Mouse (Mus musculus): Measurements from ENCODE around the gene Abcc9.

Abcc9 gene

DNA sequence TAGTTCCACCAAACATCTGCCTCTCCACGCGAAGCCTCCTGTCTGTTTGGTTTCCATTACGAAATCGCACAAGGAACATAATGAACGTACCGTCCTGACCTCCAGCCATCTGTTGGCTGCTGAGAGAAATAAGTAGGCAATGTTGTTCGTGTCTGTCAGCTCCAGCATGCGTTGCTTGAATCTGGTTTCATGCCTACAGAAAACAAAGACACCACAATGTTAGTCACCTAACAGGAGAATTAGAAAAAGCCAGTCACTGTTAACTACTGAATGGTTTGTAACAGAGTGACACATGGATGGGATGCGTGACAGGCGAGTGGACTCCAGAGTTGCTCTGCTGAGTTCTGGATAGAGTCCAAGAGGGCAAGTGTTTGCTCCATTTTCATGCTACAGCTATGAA lies 87.8 kb downstream of the Abcc9 start:
- DNase-seq (ENCODE audit: low read depth, low spot score), result no peak

DNA sequence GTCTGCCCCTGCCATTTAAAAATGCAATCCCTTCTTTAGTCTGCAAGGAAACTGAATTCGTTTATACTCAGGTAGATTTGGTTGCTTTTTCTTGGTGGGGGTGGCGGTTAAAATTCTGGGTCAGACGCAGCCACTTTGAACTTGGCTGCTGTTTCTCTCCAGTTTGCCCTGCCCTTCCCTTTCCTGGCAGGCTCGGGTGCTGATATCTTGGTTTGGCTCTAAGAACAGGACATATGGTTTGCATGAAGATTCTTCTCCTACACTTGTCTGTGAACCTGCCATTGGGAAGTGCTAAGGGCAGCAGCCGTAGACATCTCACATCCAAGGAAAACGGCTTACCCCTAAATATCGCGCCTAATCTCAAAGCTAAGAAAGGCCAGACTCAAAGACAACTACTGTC lies 89.7 kb downstream of the Abcc9 start:
- no peak for DNase-seq (ENCODE audit: low read depth, low spot score)

- no peak for DNase-seq (ENCODE audit: low read depth, low spot score)
These were observed 92.4 kb downstream of the Abcc9 start for GRCm38 (mm10) chr6:142609401-142610373.

DNA sequence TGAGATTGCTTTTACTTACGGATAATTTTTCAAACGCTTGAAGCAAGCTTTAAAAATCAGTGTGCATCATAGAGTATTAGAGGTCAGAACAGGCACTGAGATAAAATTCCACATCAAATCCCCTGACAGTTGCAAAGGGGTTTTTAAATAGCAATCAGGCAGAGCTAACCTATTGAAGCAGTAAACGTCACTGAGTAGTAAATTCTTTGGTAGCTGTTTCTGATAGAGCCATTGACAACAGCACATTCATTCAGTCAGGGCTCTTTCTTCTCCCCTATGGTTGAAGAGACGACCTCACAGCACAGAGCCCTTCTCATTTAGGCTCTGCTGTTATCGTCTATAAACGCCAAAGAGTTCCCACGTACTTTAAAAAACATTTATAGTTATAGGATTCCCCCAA lies 95.0 kb downstream of the Abcc9 start:
- DNase-seq (ENCODE audit: low read depth, low spot score), result no peak

DNA sequence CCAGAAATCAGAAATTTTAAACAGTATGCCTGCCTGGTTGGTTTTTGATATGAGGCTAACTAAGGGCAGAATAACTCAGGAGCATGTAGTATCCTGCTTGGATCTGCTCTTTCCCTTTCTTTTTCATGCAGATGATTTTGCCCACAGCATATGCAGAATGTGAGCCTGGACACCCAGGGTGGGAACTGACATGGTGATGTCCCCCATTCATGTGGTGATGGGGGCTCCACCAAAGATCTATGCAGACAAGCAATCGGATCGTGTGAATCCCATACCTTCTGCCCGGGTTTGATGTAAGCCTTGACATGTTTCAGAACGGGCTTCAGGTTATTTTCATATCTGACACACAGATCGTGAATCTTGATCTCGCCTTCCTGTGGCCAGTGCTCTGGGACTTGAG lies 99.3 kb downstream of the Abcc9 start:
- DNase-seq (ENCODE audit: low read depth, low spot score), result no peak

DNA sequence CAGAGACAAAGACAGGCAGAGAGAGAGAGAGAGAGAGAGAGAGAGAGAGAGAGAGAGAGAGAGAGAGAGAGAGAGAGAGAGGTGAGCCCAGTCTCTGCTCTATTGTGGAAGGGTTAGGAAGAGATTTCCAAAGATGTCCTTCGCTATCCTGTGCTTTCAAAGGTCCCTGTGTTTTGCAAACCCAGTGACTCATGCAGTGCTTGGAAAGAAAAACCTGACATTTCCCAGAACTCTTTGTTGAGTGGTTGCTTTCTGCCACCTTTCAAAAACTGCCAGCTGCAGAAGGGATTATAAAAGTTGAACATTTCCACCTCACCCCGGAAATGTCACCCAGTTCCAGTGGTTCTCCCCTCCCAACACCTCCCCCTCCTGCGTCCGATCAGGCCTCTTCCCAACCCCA lies 123.3 kb downstream of the Abcc9 start:
- no peak for DNase-seq (ENCODE audit: low read depth, low spot score)

- no peak for DNase-seq (ENCODE audit: low read depth, low spot score)
These were observed 124.3 kb downstream of the Abcc9 start for GRCm38 (mm10) chr6:142577801-142578200.

DNA sequence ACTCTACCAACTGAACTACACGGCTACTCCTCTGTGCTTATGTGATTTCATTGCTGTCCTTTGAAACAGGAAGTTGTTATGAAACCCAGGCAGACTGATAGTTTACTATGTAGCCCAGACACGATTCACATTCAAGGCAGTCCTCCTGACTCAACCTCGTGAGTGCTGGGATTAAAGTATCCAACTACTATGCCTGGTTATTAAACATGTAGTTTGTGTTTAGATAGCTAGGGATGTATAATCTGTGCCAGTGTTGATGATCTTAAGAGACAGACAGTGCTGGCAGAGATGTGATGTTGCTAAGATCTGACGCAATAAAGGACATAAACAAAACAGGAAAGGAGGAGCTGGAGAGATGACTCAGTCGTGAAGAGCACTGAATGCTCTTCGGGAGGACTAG lies 129.2 kb downstream of the Abcc9 start:
- DNase-seq (ENCODE audit: low read depth, low spot score), result no peak

GRCm38 (mm10) chr6:142571629-142572360 lies 130.3 kb downstream of the Abcc9 start:
- no peak for DNase-seq (ENCODE audit: low read depth, low spot score)

- peak; percentile 32 for DNase-seq (ENCODE audit: low read depth, low spot score)
These were observed 131.0 kb downstream of the Abcc9 start, which contains the start of gene Kcnj8 for GRCm38 (mm10) chr6:142571055-142571618. Gene Kcnj8, minus strand, starts transcription at chr6:142571614.

GRCm38 (mm10) chr6:142570046-142570770 lies 131.9 kb downstream of the Abcc9 start:
- DNase-seq (ENCODE audit: low read depth, low spot score), result no peak

- DNase-seq (ENCODE audit: low read depth, low spot score), result no peak
These were observed 133.3 kb downstream of the Abcc9 start for GRCm38 (mm10) chr6:142568713-142569357.

DNA sequence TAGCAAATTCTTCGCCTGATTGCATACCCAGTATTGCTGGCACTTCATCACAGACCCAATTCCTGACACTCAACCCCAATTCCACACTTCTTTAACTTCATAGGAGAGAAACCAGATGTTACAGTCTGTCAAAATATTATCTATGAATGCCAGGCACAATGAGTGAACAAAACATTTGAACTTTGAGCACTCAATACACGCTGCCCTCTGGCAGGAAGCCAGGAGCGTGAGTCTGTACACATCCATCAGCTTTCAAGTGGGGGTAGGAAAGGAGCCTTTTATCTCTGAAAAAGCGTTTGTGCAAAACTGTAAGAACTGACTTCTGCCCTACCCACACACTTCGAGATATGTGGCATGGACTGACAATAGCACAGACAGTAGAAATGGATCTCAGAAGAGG lies 134.7 kb downstream of the Abcc9 start:
- DNase-seq (ENCODE audit: low read depth, low spot score), result peak; percentile 36

- DNase-seq (ENCODE audit: low read depth, low spot score), result no peak
These were observed 137.4 kb downstream of the Abcc9 start for GRCm38 (mm10) chr6:142564746-142565145.

- DNase-seq (ENCODE audit: low read depth, low spot score), result no peak
These were observed 141.0 kb downstream of the Abcc9 start for GRCm38 (mm10) chr6:142561151-142561550.

GRCm38 (mm10) chr6:142558772-142559679 lies 143.1 kb downstream of the Abcc9 start:
- no peak for DNase-seq (ENCODE audit: low read depth, low spot score)

DNA sequence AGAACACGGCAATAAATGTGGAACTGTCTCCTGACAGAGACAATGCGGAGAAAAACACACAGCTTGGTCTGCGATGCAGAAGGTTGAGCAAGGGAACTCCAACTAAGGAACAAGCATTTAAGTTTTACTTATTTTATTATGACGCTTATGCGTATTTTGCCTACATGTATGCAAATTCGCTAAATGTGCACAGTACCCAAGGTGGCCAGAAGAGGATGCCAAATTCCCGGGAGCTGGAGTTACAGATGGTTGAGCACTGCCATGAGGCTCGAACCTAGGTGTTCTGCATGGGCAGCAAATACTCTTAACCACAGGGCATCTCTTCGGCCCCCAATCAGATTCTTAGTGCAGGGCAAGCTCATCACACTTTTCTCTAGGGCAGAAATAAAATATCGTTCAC lies 144.0 kb downstream of the Abcc9 start:
- no peak for DNase-seq (ENCODE audit: low read depth, low spot score)

- no peak for DNase-seq (ENCODE audit: low read depth, low spot score)
These were observed 146.1 kb downstream of the Abcc9 start for GRCm38 (mm10) chr6:142555988-142556387.

GRCm38 (mm10) chr6:142551482-142551881 lies 150.6 kb downstream of the Abcc9 start:
- DNase-seq (ENCODE audit: low read depth, low spot score), result no peak

DNA sequence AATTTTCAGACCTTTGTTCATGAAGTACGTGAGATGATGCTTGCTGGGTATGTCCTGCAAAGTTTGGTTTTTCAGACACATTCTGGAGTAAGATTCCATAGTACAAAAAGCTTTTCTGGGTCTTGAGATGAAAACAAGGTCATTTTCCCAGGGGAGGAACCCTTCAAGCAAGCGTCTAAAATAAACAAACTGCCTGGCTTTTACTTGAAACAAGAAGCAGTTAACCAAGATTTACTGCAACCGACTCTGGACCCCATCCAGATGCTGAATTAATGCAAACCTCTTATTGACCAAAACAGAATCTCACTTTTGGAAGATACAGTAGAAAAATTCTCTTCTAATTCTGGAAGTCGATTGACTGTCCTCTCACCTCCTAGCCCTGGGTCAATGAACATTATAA lies 151.2 kb downstream of the Abcc9 start:
- DNase-seq (ENCODE audit: low read depth, low spot score), result no peak

Measured in embryo, embryonic 11.5 days (tissue).